Mouse (Mus musculus): ENCODE results near the gene Sctr. TPM values are rescaled to one million over a fixed set of nuclear protein-coding genes. Genes with fewer than 3 reads are reported as not detected.
A peak's percentile ranks its signal among the peaks of the same experiment; 100 is the strongest.

The Sctr gene
- polyA plus RNA-seq, 1 experiment = 1.1 TPM

DNA sequence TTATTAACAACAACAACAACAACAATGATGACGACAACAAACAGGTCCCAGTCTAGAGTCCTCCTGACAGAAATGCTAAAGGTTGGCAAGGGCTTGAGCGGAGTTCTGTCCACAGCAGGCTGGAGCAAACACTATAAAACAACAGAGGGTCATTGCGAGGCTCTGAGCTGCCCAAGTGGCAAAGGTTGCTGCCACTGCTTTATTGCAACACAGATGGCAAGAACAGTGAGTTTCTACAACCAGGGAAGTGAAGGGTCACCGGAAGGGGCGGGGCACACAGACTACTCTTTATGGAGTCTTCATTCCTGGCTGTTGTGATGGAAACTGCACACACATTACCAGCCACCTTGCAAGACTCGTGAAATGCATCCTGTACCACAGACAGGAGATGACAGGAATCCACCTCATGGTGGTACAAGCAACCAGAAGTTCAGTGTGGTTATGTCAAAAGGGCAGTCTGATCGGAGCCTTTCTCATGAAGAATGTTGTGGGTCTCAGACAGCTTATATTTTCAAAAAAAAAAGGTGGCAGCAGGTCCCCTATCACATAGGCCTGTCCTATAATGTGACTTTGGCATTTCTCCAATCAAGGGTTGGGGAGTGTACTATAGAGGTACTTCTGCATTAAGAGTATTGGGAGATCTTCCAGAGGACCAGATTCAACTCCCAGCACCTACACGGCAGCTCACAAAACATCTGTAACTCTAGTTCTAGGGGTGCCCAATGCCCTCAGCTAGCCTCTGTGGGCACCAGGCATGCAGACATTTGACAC, 93.9 kb downstream of the Sctr start:
- no peak for TF ChIP-seq POLR2A (IDR thresholded peaks at IDR 0.05; ENCODE audit: low read depth, low read length)
- TF ChIP-seq CTCF (IDR thresholded peaks at IDR 0.05; ENCODE audit: extremely low read depth, insufficient read length, insufficient replicate concordance, low read depth, low read length) = no peak
- no peaks in the 10 kb centered on the region for H3K27me3 ChIP-seq (ENCODE audit: control insufficient read depth, insufficient read depth, low read length)
- WGBS = 53% methylated on average over 8 of the region's 8 CpGs
- H3K27ac ChIP-seq (ENCODE audit: insufficient read depth, low read depth, low read length) = no peak overlapping the region
- peaks cover 13% of the 10 kb centered on the region; the same call in 1 of the 2 replicates for H3K4me1 ChIP-seq (ENCODE audit: control insufficient read depth, insufficient read depth, insufficient read length, low read length)
- no peaks in the 10 kb centered on the region for H3K36me3 ChIP-seq (ENCODE audit: control insufficient read depth, insufficient read depth, low read length)
- no peak overlapping the region for H3K4me3 ChIP-seq (ENCODE audit: low read depth, low read length)

- TF ChIP-seq CTCF (IDR thresholded peaks at IDR 0.05; ENCODE audit: extremely low read depth, insufficient read length, insufficient replicate concordance, low read depth, low read length) = no peak
- Histone ChIP-seq H3K36me3 (ENCODE audit: control insufficient read depth, insufficient read depth, low read length) (no peaks in the 10 kb centered on the region), H3K27ac (ENCODE audit: insufficient read depth, low read depth, low read length) (no peak overlapping the region), H3K4me3 (ENCODE audit: low read depth, low read length) (no peak overlapping the region), H3K27me3 (ENCODE audit: control insufficient read depth, insufficient read depth, low read length) (no peaks in the 10 kb centered on the region), H3K4me1 (ENCODE audit: control insufficient read depth, insufficient read depth, insufficient read length, low read length) (peaks cover 13% of the 10 kb centered on the region; the same call in 1 of the 2 replicates)
- 78% methylated on average over 3 of the region's 3 CpGs for WGBS
These were observed 94.5 kb downstream of the Sctr start for GRCm38 (mm10) chr1:120101227-120101609.

DNA sequence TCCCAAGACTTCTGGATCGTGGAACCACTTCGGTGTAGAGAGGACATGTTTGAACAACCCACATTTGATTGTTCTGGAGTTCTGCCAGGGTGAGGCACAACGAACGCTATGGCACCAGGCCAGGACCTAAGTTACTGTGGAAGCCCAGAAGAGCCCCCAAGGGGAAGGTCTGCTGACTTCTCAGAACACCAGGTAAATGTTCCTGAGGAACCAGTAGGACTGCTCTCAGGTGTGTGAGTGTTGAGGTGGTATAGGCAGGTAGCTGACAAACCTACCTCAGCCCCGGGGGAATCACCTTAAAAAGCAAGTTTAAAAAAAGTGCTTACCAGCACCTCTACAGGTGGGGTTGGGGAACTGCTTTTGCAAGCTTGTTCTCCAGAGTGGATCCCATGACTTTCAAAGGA, 98.9 kb downstream of the Sctr start:
- TF ChIP-seq POLR2A (IDR thresholded peaks at IDR 0.05; ENCODE audit: low read depth, low read length) (no peak), CTCF (IDR thresholded peaks at IDR 0.05; ENCODE audit: extremely low read depth, insufficient read length, insufficient replicate concordance, low read depth, low read length) (peak; percentile 33; the same call in 1 of the 2 replicates)
- H3K4me3 ChIP-seq (ENCODE audit: low read depth, low read length) = no peak overlapping the region
- no peaks in the 10 kb centered on the region for H3K27me3 ChIP-seq (ENCODE audit: control insufficient read depth, insufficient read depth, low read length)
- H3K36me3 ChIP-seq (ENCODE audit: control insufficient read depth, insufficient read depth, low read length) = no peaks in the 10 kb centered on the region
- peaks cover 4% of the 10 kb centered on the region; the same call in 1 of the 2 replicates for H3K4me1 ChIP-seq (ENCODE audit: control insufficient read depth, insufficient read depth, insufficient read length, low read length)
- 19% methylated on average over 5 of the region's 5 CpGs for WGBS
- no peak overlapping the region for H3K27ac ChIP-seq (ENCODE audit: insufficient read depth, low read depth, low read length)

DNA sequence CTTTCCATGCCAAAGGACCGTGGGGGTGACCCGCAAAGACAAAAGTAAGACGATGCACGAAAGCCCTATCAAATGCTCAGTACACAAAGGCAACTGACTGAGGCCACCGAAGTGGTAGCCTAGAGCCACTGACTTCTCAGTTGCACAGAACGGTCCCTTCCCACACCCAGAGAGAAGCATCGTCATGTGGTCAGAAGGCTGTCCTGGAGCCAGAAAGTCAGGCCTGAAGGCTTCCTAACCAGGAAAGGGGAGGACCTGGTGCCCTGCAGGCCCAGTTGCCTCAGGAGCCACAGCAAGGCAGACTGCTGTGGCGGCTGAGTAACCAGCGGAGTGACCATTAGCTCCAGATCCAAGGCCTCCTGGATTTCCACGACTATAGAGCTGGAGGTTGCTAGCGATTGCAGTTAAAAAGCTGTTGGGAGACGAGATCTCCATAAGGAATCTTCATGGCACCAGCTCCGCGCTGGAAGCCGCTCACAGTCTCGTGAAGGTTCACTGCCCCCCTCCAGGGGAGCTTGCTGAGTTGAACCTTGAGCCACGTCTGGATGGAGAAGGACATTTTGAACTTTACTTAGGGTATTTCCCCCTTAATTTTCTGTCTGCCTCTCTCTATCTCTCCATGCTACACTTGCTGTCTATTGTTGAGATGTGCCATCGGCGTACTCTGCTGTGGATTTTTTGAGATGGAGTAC, 103.2 kb downstream of the Sctr start:
- 91% methylated on average over 19 of the region's 19 CpGs for WGBS
- H3K27ac ChIP-seq (ENCODE audit: insufficient read depth, low read depth, low read length) = no peak overlapping the region
- TF ChIP-seq POLR2A (IDR thresholded peaks at IDR 0.05; ENCODE audit: low read depth, low read length) (no peak), CTCF (IDR thresholded peaks at IDR 0.05; ENCODE audit: extremely low read depth, insufficient read length, insufficient replicate concordance, low read depth, low read length) (no peak)
- peaks cover 23% of the 10 kb centered on the region for H3K36me3 ChIP-seq (ENCODE audit: control insufficient read depth, insufficient read depth, low read length)
- H3K27me3 ChIP-seq (ENCODE audit: control insufficient read depth, insufficient read depth, low read length) = no peaks in the 10 kb centered on the region
- H3K4me3 ChIP-seq (ENCODE audit: low read depth, low read length) = no peak overlapping the region
- peaks cover 4% of the 10 kb centered on the region; the same call in 1 of the 2 replicates for H3K4me1 ChIP-seq (ENCODE audit: control insufficient read depth, insufficient read depth, insufficient read length, low read length)

GRCm38 (mm10) chr1:120111766-120112165, 105.1 kb downstream of the Sctr start:
- no peak for TF ChIP-seq CTCF (IDR thresholded peaks at IDR 0.05; ENCODE audit: extremely low read depth, insufficient read length, insufficient replicate concordance, low read depth, low read length)
- TF ChIP-seq POLR2A (IDR thresholded peaks at IDR 0.05; ENCODE audit: low read depth, low read length) = no peak

GRCm38 (mm10) chr1:120112251-120113187, 105.8 kb downstream of the Sctr start:
- Histone ChIP-seq H3K27ac (ENCODE audit: insufficient read depth, low read depth, low read length) (no peak overlapping the region), H3K4me1 (ENCODE audit: control insufficient read depth, insufficient read depth, insufficient read length, low read length) (peaks cover 13% of the 10 kb centered on the region), H3K36me3 (ENCODE audit: control insufficient read depth, insufficient read depth, low read length) (peaks cover 42% of the 10 kb centered on the region), H3K4me3 (ENCODE audit: low read depth, low read length) (no peak overlapping the region), H3K27me3 (ENCODE audit: control insufficient read depth, insufficient read depth, low read length) (no peaks in the 10 kb centered on the region)
- TF ChIP-seq POLR2A (IDR thresholded peaks at IDR 0.05; ENCODE audit: low read depth, low read length) (no peak; the same call in 1 of the 2 replicates), CTCF (IDR thresholded peaks at IDR 0.05; ENCODE audit: extremely low read depth, insufficient read length, insufficient replicate concordance, low read depth, low read length) (no peak)
- 80% methylated on average over 12 of the region's 12 CpGs for WGBS

More at GRCm38 (mm10) chr1:120111766-120112165, 105.1 kb downstream of the Sctr start:
- no peak overlapping the region for H3K27ac ChIP-seq (ENCODE audit: insufficient read depth, low read depth, low read length)
- H3K4me1 ChIP-seq (ENCODE audit: control insufficient read depth, insufficient read depth, insufficient read length, low read length) = peaks cover 11% of the 10 kb centered on the region; the same call in 1 of the 2 replicates
- WGBS = 75% methylated on average over 8 of the region's 8 CpGs
- H3K36me3 ChIP-seq (ENCODE audit: control insufficient read depth, insufficient read depth, low read length) = peaks cover 36% of the 10 kb centered on the region
- no peak overlapping the region for H3K4me3 ChIP-seq (ENCODE audit: low read depth, low read length)
- no peaks in the 10 kb centered on the region for H3K27me3 ChIP-seq (ENCODE audit: control insufficient read depth, insufficient read depth, low read length)

Other genes starting within 250 kb of the Sctr start
- gene Ptpn4, start 169.3 kb upstream of the Sctr start, polyA plus RNA-seq (2012; rRNA removed) = 0.44 and 2.7 TPM in 2 replicates
- 2.1 and 2.6 TPM in 2 replicates for gene Tmem177, start 93.7 kb upstream of the Sctr start, polyA plus RNA-seq (2012; rRNA removed)
- not detected in 2 replicates for gene Cfap221, start 9.7 kb upstream of the Sctr start, polyA plus RNA-seq (2012; rRNA removed)
- gene Tmem37, start 67.2 kb downstream of the Sctr start, polyA plus RNA-seq (2012; rRNA removed) = 121 and 171 TPM in 2 replicates
- gene Dbi, start 114.2 kb downstream of the Sctr start, polyA plus RNA-seq (2012; rRNA removed) = 419 and 468 TPM in 2 replicates
- not detected in 2 replicates for gene 3110009E18Rik, start 114.3 kb downstream of the Sctr start, polyA plus RNA-seq (2012; rRNA removed)